Mouse (Mus musculus) neural tube, embryonic 11.5 days (tissue): Measurements from ENCODE around the gene S100a13. TPM values are rescaled to one million over a fixed set of nuclear protein-coding genes. Genes with fewer than 3 reads are reported as not detected.

Experiments
- ATAC-seq: fragments of 200-750 bp; cut with Nextera tagmentation; 2 replicates; pipeline ENCODE4 v1.8.0; 2017; ENCODE audit warnings: moderate number of reproducible peaks, mild to moderate bottlenecking, moderate TSS enrichment, moderate library complexity; ENCODE audit not compliant: insufficient read depth, low FRiP score, low TSS enrichment
- DNase-seq: peaks from one replicate; pipeline ENCODE4 v3.0.0-alpha.2; 2015; ENCODE audit warnings: low spot score
- H3K27ac ChIP-seq: fragments of 300-500 bp; sonication (generic); 2 replicates; pipeline ENCODE4 v1.5.1; 2014; ENCODE audit warnings: low read depth, mild to moderate bottlenecking, low read length
- H3K27me3 ChIP-seq: fragments of 300-500 bp; sonication (generic); 2 replicates; pipeline ENCODE4 v1.6.1; 2014; ENCODE audit warnings: mild to moderate bottlenecking, low read length, mixed read lengths; ENCODE audit not compliant: control insufficient read depth, insufficient read depth
- H3K36me3 ChIP-seq: fragments of 300-500 bp; sonication (generic); 2 replicates; pipeline ENCODE4 v1.6.1; 2014; ENCODE audit warnings: mild to moderate bottlenecking, low read length, moderate library complexity, mixed read lengths; ENCODE audit not compliant: control insufficient read depth, insufficient read depth
- H3K4me1 ChIP-seq: fragments of 300-500 bp; sonication (generic); 2 replicates; pipeline ENCODE4 v1.6.1; 2014; ENCODE audit warnings: low read length, mixed read lengths; ENCODE audit not compliant: control insufficient read depth, insufficient read depth
- H3K4me2 ChIP-seq: fragments of 300-500 bp; sonication (generic); 2 replicates; pipeline ENCODE4 v1.6.1; 2014; ENCODE audit warnings: low read depth, mild to moderate bottlenecking, moderate library complexity
- H3K4me3 ChIP-seq: fragments of 300-500 bp; sonication (generic); 2 replicates; pipeline ENCODE4 v1.5.1; 2014; ENCODE audit warnings: low read depth, low read length
- H3K9ac ChIP-seq: fragments of 300-500 bp; sonication (generic); 2 replicates; pipeline ENCODE4 v1.6.1; 2014; ENCODE audit warnings: mild to moderate bottlenecking, low read length
- H3K9me3 ChIP-seq: fragments of 300-500 bp; sonication (generic); 2 replicates; pipeline ENCODE4 v1.6.1; 2016; ENCODE audit warnings: low read length; ENCODE audit not compliant: control insufficient read depth
- WGBS: fragments of 180-500 bp; shearing (Covaris S2); extraction: QIAGEN DNeasy Blood & Tissue Kit; methylation state at CpG from one replicate; pipeline ENCODE4 v1.1.7; 2014; 5-methylcytosine and 5-hydroxymethylcytosine counted together
- polyA plus RNA-seq: library from polyadenylated mRNA; unstranded; fragments of >200 nt; fragmentation: Nextera tagmentation; extraction: Ambion mirVana; gene quantifications from 2 replicates; pipeline ENCODE4 v1.2.1, GENCODE M21; 2014

The S100a13 gene
- polyA plus RNA-seq, 1 experiment from 2014 or later: 11.2 TPM

GRCm38 (mm10) chr3:90497597-90497996 lies 16.6 kb upstream of the S100a13 start:
- DNase-seq (no peak), ATAC-seq (no peak)
- Histone ChIP-seq H3K9ac (no peak overlapping the region), H3K27ac (no peak overlapping the region), H3K4me2 (no peak overlapping the region), H3K4me1 (no peaks in the 10 kb centered on the region), H3K27me3 (no peaks in the 10 kb centered on the region), H3K9me3 (no peaks in the 10 kb centered on the region), H3K4me3 (no peak overlapping the region), H3K36me3 (peaks cover 16% of the 10 kb centered on the region)

DNA sequence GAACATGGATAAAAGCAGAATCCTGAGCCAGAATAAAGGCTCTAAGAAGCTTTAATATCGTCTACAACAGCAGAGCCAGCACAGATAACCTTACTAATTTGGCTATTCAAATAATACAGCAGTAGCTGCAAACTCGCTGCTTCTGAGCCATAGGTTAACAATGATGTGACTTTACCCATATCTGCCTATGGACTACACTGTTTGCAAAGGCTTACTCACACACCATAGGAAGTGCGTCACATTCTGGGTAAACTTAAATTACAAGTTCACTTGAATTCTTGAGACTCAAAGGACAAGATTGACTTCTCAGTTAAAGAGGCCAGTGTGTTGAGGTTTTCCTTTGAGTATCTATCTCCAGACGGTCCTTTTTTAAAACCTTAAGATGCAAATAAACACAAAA lies 10.8 kb upstream of the S100a13 start:
- H3K27ac ChIP-seq: no peak overlapping the region
- peaks cover 6% of the 10 kb centered on the region for H3K4me1 ChIP-seq
- H3K36me3 ChIP-seq: peaks cover 13% of the 10 kb centered on the region
- no peaks in the 10 kb centered on the region for H3K9me3 ChIP-seq
- H3K9ac ChIP-seq: no peak overlapping the region
- ATAC-seq: no peak
- 94% methylated on average over 4 of the region's 4 CpGs for WGBS
- no peak overlapping the region for H3K4me2 ChIP-seq
- DNase-seq: no peak
- H3K27me3 ChIP-seq: no peaks in the 10 kb centered on the region
- no peak overlapping the region for H3K4me3 ChIP-seq

- Histone ChIP-seq H3K9ac (no peak overlapping the region), H3K36me3 (peaks cover 11% of the 10 kb centered on the region), H3K4me1 (peaks cover 6% of the 10 kb centered on the region), H3K4me2 (no peak overlapping the region), H3K27ac (no peak overlapping the region), H3K27me3 (no peaks in the 10 kb centered on the region), H3K9me3 (no peaks in the 10 kb centered on the region), H3K4me3 (no peak overlapping the region)
- DNase-seq: no peak
- WGBS: 92% methylated on average over 5 of the region's 5 CpGs
- no peak for ATAC-seq
Observed at GRCm38 (mm10) chr3:90505216-90505615, 9.0 kb upstream of the S100a13 start.

- WGBS: 94% methylated on average over 3 of the region's 3 CpGs
- H3K27me3 ChIP-seq: no peaks in the 10 kb centered on the region
- no peak for ATAC-seq
- H3K9me3 ChIP-seq: no peaks in the 10 kb centered on the region
- no peak overlapping the region for H3K27ac ChIP-seq
- no peak overlapping the region for H3K4me3 ChIP-seq
- DNase-seq: no peak
- peaks cover 6% of the 10 kb centered on the region for H3K4me1 ChIP-seq
- no peak overlapping the region for H3K4me2 ChIP-seq
- peaks cover 11% of the 10 kb centered on the region for H3K36me3 ChIP-seq
- H3K9ac ChIP-seq: no peak overlapping the region
Observed at GRCm38 (mm10) chr3:90506362-90506761, 7.9 kb upstream of the S100a13 start.

DNA sequence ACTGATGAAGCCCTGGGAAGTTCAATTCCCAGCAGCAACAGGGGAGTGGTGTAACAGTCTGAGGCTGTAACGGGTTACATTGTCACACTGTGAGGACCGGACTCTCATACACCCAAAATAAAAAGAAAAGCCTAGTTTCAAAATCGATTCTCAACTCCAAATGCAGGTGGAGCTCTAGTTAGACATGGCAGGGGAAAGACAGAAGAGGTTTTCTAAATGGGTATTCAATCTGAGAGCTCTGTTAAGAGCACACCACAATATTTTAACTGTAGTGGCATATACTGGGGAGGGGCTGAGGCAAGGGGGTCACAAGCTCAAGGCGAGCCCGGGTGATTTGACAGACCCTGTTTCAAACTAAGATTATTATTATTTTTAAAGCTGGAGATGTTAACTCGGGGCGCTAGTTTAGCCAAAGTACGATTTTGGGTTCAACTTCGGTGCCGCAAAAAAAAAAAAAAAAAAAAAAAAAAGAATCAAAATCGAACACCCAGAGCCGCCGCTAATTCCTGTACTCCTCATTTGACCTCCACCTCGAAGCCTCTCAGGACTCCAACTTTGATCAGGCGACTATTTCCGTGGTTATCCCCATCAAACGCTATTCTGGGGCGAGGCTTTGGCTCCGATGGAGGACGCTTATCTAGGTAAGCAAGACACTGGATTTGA lies 5.8 kb upstream of the S100a13 start:
- DNase-seq (no peak), ATAC-seq (no peak; the same call in 1 of the 2 replicates)
- H3K4me1 ChIP-seq: peaks cover 6% of the 10 kb centered on the region
- peak overlapping the region; percentile 96 for H3K4me3 ChIP-seq
- WGBS: 3% methylated on average over 20 of the region's 20 CpGs
- H3K27ac ChIP-seq: peak overlapping the region; percentile 88; the same call in 1 of the 2 replicates
- H3K4me2 ChIP-seq: peak overlapping the region; percentile 77
- H3K36me3 ChIP-seq: peaks cover 4% of the 10 kb centered on the region
- no peaks in the 10 kb centered on the region for H3K27me3 ChIP-seq
- H3K9me3 ChIP-seq: no peaks in the 10 kb centered on the region
- H3K9ac ChIP-seq: peak overlapping the region; percentile 99

GRCm38 (mm10) chr3:90508950-90509746 lies 5.1 kb upstream of the S100a13 start, which contains the start of gene Chtop:
Gene Chtop, minus strand, starts transcription at chr3:90509498.
- Histone ChIP-seq H3K9me3 (no peaks in the 10 kb centered on the region), H3K27ac (peak within 1 kb of the TSS; percentile 88), H3K36me3 (peaks cover 4% of the 10 kb centered on the region), H3K4me1 (peaks cover 6% of the 10 kb centered on the region), H3K27me3 (no peaks in the 10 kb centered on the region), H3K4me3 (peak within 1 kb of the TSS; percentile 96), H3K9ac (peak within 1 kb of the TSS; percentile 99), H3K4me2 (peak within 1 kb of the TSS; percentile 77)
- WGBS: under 1% methylated on average over 63 of the region's 66 CpGs
- ATAC-seq: peak; percentile 91
- DNase-seq: peak; percentile 99

DNA sequence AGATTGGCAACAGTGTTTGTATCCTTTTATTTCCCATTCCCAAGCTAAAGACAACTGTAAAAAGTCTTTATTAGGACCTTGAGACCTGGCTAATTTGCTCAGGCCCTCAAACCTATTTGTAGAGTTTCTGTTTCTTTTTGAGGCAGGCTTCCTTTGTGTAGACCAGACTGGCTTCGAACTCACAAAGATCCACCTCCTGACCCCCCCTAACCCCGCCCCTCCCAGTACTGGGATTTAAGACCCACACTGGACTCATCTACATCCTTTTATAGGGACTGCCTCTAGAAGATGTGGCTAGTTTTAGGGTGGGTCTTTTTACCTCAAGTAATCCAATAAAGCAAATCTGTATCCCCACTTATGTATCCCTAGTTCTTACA lies 4.5 kb upstream of the S100a13 start:
- Histone ChIP-seq H3K27ac (no peak overlapping the region), H3K9me3 (no peaks in the 10 kb centered on the region), H3K9ac (peak overlapping the region; percentile 35; the same call in 1 of the 2 replicates), H3K4me1 (peaks cover 6% of the 10 kb centered on the region), H3K4me2 (peak overlapping the region; percentile 34), H3K4me3 (peak overlapping the region; percentile 96), H3K27me3 (no peaks in the 10 kb centered on the region), H3K36me3 (peaks cover 4% of the 10 kb centered on the region)
- 17% methylated on average over 2 of the region's 2 CpGs for WGBS
- DNase-seq (no peak), ATAC-seq (0 out of 2 replicates have a peak, but pooled peaks have one; percentile 17)

- DNase-seq (no peak), ATAC-seq (no peak)
- Histone ChIP-seq H3K36me3 (no peaks in the 10 kb centered on the region), H3K9ac (no peak overlapping the region), H3K4me2 (no peak overlapping the region), H3K27me3 (no peaks in the 10 kb centered on the region), H3K4me1 (peaks cover 8% of the 10 kb centered on the region), H3K27ac (no peak overlapping the region), H3K9me3 (no peaks in the 10 kb centered on the region), H3K4me3 (no peak overlapping the region)
- WGBS: 86% methylated on average over 5 of the region's 5 CpGs
Observed at GRCm38 (mm10) chr3:90512276-90512675, 2.0 kb upstream of the S100a13 start.
